Mouse (Mus musculus) thymus, postnatal 4 days (tissue): ENCODE data around the gene Rab4b.

Experiments used
- DNase-seq: peaks from one replicate; pipeline ENCODE4 v3.0.0; 2021

The Rab4b gene

DNA sequence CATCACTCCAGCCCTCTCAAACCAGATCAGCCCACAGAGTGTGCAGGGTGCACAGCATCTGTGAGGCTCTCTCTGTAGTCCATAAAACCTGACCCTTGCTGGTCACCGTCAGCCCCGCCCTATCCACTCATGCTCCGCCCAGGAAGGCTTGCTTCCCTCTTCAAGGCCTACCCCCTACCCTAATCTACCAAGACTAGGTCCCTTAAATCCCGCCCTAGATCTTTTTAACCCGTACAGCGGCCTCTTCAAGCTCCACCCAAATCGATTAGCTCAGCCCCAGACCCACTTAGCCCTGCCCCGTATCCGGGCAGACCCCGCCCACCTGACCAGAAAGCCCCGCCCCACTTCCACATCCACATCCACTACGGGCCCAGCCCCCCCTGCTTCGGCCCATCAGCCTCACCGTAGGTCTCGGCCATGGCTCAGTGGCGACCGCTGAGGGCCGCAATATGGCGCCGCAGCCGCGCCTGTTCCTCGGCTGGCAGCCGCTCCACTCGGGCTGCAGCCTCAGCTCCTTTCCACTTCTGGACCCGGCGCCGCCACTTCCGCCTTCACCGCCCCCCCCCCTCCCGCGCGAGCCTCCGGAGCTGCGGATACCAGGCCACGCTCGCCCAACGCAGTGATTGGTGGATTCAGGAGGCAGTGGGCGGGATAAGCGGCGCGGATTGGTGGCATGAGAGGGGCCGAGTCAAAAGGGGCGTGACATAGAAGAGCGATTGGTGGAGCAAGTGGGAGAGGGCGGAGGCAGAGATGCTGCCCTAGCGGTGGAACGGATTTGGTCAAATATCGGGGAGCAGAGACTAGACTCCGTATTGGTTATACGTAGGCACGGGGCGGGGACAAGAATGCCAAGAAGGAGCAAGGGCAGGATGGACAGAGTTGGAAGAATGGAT lies at the start of gene Rab4b:
Gene Rab4b, minus strand, starts transcription at position 573 of the 893 bp plus-strand sequence.
- peak; percentile 98 for DNase-seq

GRCm38 (mm10) chr7:27228281-27228821 lies 49.7 kb upstream of the Rab4b start, which contains the start of gene Itpkc:
Gene Itpkc (minus strand): TSS chr7:27228661.
- DNase-seq = peak; percentile 91

- no peak for DNase-seq
Observed at GRCm38 (mm10) chr7:27227676-27228075, 49.0 kb upstream of the Rab4b start.

DNA sequence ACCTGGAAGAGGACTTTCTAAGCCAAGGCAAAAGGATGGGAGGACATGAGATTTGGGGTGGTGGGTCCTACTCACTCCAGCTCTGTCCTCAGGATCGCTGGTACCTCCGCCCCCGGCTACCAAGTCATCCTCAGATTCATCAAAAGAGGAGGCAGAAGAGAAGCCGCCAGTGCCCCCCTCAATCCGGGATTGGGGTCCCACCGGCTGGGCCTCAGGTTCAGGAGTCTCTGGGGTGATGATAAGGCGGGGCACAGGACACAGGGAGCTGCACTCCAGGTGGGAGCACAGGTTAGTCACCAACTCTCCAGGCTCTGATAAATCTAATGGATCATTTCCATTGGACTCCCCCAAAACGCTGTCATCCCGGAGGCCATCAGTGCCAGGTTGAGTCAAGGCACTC lies 48.6 kb upstream of the Rab4b start:
- DNase-seq = no peak

DNA sequence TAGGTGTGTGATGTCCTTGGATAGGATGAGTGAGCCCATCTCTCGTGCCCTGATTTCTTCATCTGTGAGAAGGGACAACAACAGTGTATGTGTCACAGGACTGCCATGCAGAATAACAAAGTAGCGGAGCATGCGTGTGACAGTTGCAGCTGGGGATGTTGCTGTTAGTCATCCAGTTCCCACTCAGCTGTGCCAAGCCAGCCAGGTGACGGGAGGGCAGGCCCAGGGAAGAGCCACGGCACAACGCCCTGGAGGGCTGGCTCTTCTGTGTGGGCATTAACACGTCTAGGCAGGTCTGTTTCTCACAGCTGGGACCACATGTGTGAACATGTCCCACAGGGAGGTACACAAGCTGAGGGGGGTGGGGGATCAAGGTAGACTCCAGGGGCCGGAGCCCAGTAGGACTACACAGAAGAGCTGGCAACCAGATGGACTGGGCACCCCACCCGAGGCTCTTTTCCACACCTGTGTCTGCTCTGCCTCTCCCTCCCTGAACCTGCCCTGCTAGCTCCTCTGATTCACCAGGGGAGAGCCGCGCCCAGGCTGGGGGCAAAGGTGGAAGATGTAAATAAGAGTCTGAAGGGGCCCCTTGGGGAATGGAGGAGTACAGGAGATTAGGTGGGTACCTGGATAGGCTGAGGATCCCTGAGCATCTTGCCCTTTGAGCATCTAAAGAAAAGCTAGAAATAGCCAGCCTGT lies 46.3 kb upstream of the Rab4b start:
- DNase-seq = no peak

DNA sequence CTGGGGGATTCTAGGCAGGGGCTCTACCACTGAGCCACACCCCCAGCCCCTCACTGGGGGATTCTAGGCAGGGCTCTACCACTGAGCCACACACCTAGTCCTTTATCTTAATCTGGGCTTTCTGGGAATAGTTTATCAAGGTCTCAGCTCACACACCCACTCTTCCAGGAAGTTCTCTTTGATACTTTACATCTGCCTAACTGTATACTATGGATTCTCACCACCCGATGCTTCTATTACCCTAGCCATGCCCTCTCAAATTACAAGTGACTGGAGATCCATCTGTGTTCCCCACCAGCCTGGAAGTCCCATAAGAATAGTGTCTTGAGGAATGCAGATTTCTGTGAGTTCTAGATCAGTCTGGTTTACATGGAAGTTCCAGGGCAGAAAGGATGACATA lies 43.8 kb upstream of the Rab4b start:
- no peak for DNase-seq

DNA sequence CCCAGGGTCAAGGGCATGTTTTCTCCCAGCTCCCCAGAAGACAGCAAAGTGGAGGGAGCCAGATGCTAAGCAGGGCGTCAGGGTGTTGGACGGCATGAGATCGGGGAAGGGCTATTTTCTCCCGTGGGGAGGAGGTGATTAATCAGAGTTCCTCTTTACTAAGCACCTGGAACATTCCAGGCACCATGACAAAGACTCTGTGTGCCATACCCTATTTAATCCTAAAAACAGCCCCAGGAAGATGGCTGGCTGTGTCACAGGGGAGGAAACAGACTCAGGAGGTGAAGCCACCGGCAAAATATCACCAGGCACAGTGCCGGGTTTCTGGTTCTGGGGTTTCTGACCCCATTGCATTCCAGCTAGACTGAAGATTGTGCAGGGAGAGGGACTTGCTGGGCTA lies 43.2 kb upstream of the Rab4b start:
- no peak for DNase-seq

GRCm38 (mm10) chr7:27219937-27220336 lies 41.2 kb upstream of the Rab4b start:
- DNase-seq = no peak

DNA sequence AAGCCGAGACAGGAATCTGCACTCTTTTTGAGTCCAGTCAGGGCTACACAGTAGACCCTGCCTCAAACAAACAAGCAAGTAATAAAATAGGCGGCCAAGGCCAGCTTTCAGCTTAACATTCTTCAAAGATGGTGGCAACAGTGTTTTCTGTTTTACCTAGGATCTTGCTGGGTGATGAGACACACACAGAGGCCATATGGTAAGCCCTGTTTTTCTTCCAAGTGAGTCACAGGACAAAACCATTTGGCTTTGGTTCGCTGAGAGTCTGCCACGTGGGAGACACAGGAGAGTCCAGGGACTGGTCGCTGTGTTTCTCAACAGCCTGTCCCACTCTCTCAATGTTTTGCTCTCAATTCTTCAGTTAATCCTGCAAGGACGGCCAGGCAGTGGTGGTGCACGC lies 39.9 kb upstream of the Rab4b start:
- DNase-seq = no peak

- no peak for DNase-seq
Observed at GRCm38 (mm10) chr7:27212626-27213025, 33.9 kb upstream of the Rab4b start.

- no peak for DNase-seq
Observed at GRCm38 (mm10) chr7:27203730-27204449, 25.2 kb upstream of the Rab4b start.

DNA sequence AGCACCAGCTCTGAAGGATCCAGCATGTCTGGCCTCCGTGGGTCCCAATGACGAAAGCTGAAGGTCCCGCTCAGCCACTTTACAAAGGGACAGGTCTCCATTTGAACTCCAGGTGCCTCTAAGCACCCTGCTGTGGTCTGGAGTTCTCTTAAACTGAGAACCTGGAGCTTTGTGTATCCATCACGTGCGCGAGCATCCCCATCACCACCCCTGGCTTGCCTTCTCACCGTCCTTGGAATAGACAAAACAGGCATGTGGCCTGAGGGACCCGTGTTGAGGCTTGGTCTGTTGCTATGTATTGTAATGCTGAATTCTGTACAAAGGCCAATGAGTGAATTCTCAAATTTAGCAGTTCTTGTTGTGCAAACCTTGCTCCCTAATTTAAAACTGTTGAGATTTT lies 20.1 kb upstream of the Rab4b start:
- no peak for DNase-seq

GRCm38 (mm10) chr7:27198355-27198754 lies 19.7 kb upstream of the Rab4b start:
- DNase-seq = no peak

- DNase-seq = no peak
Observed at GRCm38 (mm10) chr7:27197634-27198033, 18.9 kb upstream of the Rab4b start.

DNA sequence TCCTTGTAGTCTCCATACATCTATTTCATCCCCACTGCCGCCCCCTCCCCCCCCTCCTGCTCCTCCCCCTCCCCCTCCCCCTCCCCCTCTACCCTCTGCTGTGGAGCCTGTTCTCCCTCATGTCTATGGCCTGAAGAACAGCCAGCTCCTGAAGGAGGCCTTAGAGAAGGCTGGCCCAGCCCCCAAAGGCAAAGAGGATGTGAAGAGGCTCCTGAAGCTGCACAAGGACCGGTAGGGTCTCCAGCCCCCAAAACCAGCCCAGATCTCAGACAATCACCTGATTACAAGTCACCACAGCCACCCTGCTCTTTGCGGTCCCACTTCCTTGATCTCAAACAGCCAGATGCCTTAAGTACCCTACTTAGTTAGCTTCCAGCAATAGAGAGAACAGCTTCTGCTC lies 18.4 kb upstream of the Rab4b start:
- no peak for DNase-seq

DNA sequence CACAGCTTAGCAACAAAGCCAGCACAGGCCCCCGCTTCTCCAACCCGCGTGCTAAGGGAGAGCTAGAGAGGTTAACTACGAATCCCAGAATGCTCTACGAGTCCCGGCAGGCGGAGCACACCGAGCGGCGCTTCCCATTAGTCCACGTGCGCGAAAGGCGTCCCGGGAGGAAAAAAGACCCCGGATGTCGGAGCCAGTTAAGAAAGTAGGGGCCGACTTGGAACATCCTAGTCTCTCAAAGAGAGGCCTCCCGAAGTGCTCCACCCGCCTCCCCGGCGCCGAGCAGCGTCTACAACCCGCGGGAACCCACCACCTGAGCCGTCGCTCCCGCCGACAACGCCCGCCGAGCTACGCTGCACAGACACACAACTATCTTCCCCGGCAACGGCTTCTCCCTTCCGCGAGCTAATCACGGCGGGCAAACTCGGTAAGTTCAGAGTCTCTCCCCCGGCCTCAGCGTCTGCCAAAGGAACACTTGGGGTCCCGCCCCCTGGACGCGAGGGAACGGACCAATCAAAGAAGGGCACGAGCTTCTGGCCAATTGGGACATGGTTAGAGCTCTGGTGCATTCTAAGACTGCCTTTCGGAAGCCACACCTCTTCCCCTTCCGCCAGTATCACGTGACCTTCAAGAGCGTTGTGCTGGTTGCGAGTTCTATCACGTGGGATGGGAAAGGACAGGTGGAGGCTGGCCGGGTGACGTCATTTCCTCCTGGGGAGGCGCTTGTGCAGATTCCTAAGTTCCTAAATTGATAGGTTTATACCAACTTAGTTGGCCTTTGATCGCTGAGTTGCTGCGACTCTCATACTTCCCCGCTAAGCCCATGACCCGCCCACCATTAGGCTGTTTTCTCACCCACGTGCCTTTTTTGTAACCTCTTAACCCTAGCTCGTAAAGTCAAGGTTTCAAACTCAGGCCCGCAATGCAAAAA lies 17.2 kb upstream of the Rab4b start, which contains the start of the genes BC024978 and Snrpa:
Gene BC024978, plus strand, starts transcription at position 101 of the 931 bp plus-strand sequence.
Gene Snrpa, minus strand, starts transcription at position 591 of the 931 bp plus-strand sequence.
- DNase-seq = peak; percentile 94

GRCm38 (mm10) chr7:27193731-27194130 lies 15.0 kb upstream of the Rab4b start:
- no peak for DNase-seq

- DNase-seq = no peak
Observed at GRCm38 (mm10) chr7:27192434-27192833, 13.7 kb upstream of the Rab4b start.

- DNase-seq = peak; percentile 37
Observed at GRCm38 (mm10) chr7:27189271-27189931, 10.7 kb upstream of the Rab4b start.

- DNase-seq = no peak
Observed at GRCm38 (mm10) chr7:27185986-27186385, 7.3 kb upstream of the Rab4b start.

GRCm38 (mm10) chr7:27184964-27185363 lies 6.3 kb upstream of the Rab4b start:
- DNase-seq = peak; percentile 76
